Mouse (Mus musculus): ENCODE data around the gene Klc4. TPM values are rescaled to one million over a fixed set of nuclear protein-coding genes. Genes with fewer than 3 reads are reported as not detected.
A peak's percentile ranks its signal among the peaks of the same experiment; 100 is the strongest.

Klc4 gene
- polyA plus RNA-seq, 1 experiment from 2014 or later, result 41.4 TPM

DNA sequence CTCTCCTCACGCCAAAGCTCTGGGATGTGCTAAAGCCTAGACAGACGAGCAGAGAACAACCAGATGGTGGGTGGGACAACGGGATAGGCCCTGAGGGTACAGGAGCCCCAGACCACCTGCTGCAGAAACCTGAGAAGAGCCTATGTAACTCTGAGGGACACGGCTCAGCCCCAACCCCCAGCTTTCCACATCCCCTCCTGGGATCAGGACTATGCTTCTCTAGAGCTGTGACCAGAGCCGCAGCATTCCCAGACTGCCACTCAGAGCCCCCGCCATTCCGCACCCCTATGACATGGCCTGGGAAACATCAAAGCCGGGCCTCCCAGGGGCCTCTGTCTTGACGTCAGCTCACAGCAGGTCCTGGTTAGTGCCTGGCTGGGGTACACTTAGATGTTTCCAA, 51.2 kb downstream of the Klc4 start:
- Histone ChIP-seq H3K27ac (replicated peaks) (no peak overlapping the region), H3K36me3 (peaks cover 6% of the 10 kb centered on the region; the same call in 1 of the 2 replicates), H3K27me3 (no peaks in the 10 kb centered on the region), H3K9me3 (no peaks in the 10 kb centered on the region), H3K4me1 (no peaks in the 10 kb centered on the region), H3K4me3 (no peak overlapping the region), H3K4me2 (replicated peaks) (no peak overlapping the region), H3K9ac (replicated peaks) (no peak overlapping the region)
- 0 out of 2 replicates have a peak, but pooled peaks have one; percentile 26 for ATAC-seq (replicated peaks)
- 56% methylated on average over 9 of the region's 9 CpGs for WGBS

DNA sequence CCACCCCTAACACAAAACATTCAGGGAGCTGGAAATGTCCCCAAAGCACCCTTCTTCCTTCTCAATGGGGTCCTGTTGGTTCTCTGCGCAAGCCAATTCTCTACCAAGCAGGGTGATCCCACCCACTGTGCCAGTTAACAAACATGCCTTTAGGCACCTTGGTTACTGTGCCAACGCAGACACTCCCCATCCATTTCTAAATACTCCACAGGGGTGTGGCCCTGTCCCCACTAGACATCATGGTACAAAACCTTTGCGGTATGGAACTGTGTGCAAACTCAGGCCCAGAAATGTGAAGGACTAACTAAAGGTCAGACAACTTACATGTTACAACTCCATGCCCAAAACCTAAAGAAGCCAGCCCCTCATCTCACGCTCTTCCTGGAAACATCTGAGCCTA, 52.7 kb downstream of the Klc4 start:
- Histone ChIP-seq H3K4me1 (no peaks in the 10 kb centered on the region), H3K9me3 (no peaks in the 10 kb centered on the region), H3K36me3 (peaks cover 17% of the 10 kb centered on the region), H3K4me2 (replicated peaks) (no peak overlapping the region), H3K27me3 (no peaks in the 10 kb centered on the region), H3K27ac (replicated peaks) (no peak overlapping the region), H3K9ac (replicated peaks) (no peak overlapping the region), H3K4me3 (no peak overlapping the region)
- no peak for ATAC-seq (replicated peaks)
- 92% methylated on average over 4 of the region's 4 CpGs for WGBS

DNA sequence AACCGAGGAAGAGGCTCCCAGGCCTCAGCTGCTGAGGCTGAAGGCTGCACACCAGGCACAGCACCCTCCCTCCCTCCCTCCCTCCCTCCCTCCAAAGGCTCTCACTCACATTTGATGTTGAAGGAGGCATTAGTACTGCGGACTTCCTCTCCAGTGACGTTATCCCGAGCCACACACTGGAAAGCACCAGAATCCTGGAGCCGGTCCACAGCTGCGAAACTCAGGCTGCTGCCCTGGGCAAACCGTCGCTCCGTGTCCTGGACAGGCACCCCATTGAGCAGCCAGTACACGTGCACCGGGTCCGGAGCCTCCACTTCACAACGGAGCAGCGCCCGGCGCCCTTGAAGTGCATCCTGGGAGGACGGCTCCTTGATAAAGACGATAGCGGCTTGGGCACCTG, 54.4 kb downstream of the Klc4 start:
- Histone ChIP-seq H3K4me1 (no peaks in the 10 kb centered on the region), H3K4me3 (no peak overlapping the region), H3K9me3 (no peaks in the 10 kb centered on the region), H3K36me3 (peaks cover 18% of the 10 kb centered on the region), H3K9ac (replicated peaks) (no peak overlapping the region), H3K27me3 (no peaks in the 10 kb centered on the region), H3K27ac (replicated peaks) (no peak overlapping the region), H3K4me2 (replicated peaks) (no peak overlapping the region)
- WGBS, result 81% methylated on average over 19 of the region's 19 CpGs
- no peak for ATAC-seq (replicated peaks)

DNA sequence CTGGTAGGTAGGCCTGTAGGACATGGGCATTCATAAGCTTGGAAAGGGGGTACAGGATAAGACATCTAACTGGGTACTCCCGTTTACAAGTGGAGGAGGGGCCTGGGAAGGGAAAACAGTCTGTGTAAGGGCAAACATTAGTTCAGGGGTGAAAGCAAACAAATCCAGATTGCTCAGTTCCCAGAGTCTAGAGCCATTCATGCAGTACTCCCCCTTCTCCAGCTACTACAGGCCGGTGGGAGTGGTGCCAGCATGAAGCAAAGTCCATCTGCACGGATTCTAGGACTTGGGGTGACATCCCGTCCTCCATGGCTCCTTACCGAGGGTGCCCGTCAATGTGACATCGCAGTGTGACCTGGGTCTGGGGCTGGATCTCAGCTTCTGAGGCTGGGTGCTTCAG, 55.4 kb downstream of the Klc4 start:
- Histone ChIP-seq H3K27me3 (no peaks in the 10 kb centered on the region), H3K4me3 (no peak overlapping the region), H3K4me1 (no peaks in the 10 kb centered on the region), H3K36me3 (peaks cover 25% of the 10 kb centered on the region), H3K27ac (replicated peaks) (no peak overlapping the region), H3K9me3 (no peaks in the 10 kb centered on the region), H3K9ac (replicated peaks) (no peak overlapping the region), H3K4me2 (replicated peaks) (no peak overlapping the region)
- no peak for ATAC-seq (replicated peaks)
- WGBS, result 89% methylated on average over 7 of the region's 7 CpGs

DNA sequence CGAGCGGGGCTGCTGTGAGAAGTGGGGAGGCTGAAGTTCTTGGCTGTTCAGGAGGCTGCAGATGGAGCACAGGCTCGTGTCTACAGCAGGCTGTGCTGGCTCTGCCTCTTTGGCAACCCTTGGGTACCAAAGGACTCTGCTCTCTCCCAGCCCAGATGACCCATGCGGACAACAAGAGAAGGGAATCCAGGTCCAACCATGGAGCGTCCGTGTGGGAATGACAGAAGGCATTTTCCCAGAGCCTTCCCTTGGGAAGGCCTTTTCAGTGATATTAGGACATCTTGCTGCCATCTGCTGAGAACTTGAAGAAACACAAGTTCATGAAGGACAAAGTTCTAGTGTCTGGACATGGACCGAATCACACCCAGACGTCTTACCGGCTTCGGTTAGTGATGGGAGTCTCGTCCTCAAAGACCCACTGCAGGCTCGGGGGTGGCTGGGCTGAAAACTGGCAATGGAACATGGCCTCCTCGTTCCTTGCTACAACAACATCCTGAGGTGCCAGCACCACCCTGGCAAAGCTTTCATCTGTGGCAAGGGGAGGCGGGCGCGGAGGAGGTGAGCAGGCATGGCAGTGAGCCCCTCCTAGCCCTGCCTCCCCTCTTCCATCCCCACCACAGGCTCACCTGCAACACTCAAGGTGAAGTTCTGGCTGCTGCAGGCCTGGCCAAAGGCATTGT, 56.0 kb downstream of the Klc4 start:
- Histone ChIP-seq H3K36me3 (peaks cover 29% of the 10 kb centered on the region), H3K4me1 (no peaks in the 10 kb centered on the region), H3K27me3 (no peaks in the 10 kb centered on the region), H3K9me3 (no peaks in the 10 kb centered on the region), H3K4me2 (replicated peaks) (no peak overlapping the region), H3K27ac (replicated peaks) (no peak overlapping the region), H3K9ac (replicated peaks) (no peak overlapping the region), H3K4me3 (no peak overlapping the region)
- 88% methylated on average over 16 of the region's 16 CpGs for WGBS
- no peak for ATAC-seq (replicated peaks)

DNA sequence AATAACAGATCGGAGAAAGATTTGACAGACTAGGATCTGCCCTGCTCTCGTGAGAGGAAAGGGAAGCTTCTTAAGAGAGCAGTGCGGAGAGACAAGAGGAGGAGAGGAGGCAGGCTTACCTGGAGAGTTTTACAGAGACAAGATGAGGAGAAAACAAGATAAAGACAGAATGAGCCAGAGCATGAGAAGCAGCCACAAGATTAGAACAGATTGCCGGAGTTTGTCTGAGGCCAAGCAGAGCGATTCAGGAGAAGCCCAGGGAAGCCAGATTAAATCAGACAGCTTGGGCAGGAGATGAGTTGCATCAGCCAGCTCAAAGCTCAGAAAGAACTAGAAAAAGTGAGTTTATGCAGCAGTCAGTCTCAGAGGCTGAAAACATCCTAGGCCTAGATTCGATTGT, 56.9 kb downstream of the Klc4 start:
- Histone ChIP-seq H3K4me1 (no peaks in the 10 kb centered on the region), H3K4me3 (no peak overlapping the region), H3K36me3 (peaks cover 29% of the 10 kb centered on the region), H3K4me2 (replicated peaks) (no peak overlapping the region), H3K27me3 (no peaks in the 10 kb centered on the region), H3K27ac (replicated peaks) (no peak overlapping the region), H3K9ac (replicated peaks) (no peak overlapping the region), H3K9me3 (no peaks in the 10 kb centered on the region)
- no peak for ATAC-seq (replicated peaks)
- WGBS, result 95% methylated on average over 6 of the region's 6 CpGs

DNA sequence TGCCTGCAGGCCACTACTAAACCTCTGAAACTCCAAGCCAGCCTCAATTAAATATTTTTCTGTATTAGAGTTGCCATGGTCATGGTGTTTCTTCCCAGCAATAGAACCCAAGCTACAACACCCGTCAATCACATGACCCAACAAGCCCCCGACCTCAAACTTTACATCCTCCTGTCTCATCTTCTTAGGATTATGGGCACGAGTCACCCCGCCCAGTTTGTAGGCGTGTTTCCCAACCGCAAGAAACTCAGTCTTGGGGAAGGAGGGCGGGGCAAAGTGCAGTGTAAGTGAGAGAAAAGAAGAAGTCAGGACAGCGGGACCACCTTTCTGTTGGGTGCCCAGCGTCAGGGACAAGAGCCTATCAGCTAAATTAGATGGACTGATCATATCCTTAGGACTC, 57.6 kb downstream of the Klc4 start:
- peaks cover 29% of the 10 kb centered on the region for H3K36me3 ChIP-seq
- no peaks in the 10 kb centered on the region for H3K27me3 ChIP-seq
- 87% methylated on average over 9 of the region's 9 CpGs for WGBS
- no peak overlapping the region for H3K4me3 ChIP-seq
- ATAC-seq (replicated peaks), result no peak
- H3K9ac ChIP-seq (replicated peaks), result no peak overlapping the region
- no peaks in the 10 kb centered on the region for H3K9me3 ChIP-seq
- H3K4me1 ChIP-seq, result no peaks in the 10 kb centered on the region
- H3K27ac ChIP-seq (replicated peaks), result no peak overlapping the region
- no peak overlapping the region for H3K4me2 ChIP-seq (replicated peaks)

DNA sequence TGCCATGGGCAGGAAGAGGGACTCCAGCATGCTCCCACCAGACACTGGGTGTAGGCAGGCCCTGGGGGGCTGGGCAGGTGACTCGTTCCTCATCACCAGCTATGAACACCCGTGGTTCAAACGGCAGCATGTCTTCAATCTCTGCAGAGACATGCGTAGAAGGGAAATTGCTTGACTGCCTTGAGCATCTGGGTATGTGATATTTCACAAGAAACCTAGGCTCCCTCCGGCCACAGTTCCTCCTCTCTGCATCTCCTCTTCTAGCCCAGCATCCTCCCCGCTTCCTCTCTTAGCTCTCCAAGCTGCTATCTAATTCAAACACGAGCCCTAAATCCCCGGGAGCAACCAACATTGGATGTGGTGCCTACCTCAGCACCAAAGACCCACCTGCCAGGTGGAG, 59.5 kb downstream of the Klc4 start:
- 97% methylated on average over 8 of the region's 8 CpGs for WGBS
- peaks cover 39% of the 10 kb centered on the region for H3K36me3 ChIP-seq
- ATAC-seq (replicated peaks), result no peak
- H3K4me3 ChIP-seq, result no peak overlapping the region
- H3K9me3 ChIP-seq, result no peaks in the 10 kb centered on the region
- no peak overlapping the region for H3K9ac ChIP-seq (replicated peaks)
- H3K27ac ChIP-seq (replicated peaks), result no peak overlapping the region
- H3K27me3 ChIP-seq, result no peaks in the 10 kb centered on the region
- no peak overlapping the region for H3K4me2 ChIP-seq (replicated peaks)
- no peaks in the 10 kb centered on the region for H3K4me1 ChIP-seq

Other genes starting within 250 kb of the Klc4 start
- 1.1 and 1.2 TPM in 2 replicates for gene Crip3, start 217.1 kb downstream of the Klc4 start, polyA plus RNA-seq (2015; fragmentation: Nextera tagmentation; extraction: Ambion mirVana)
- gene Slc22a7, start 207.6 kb downstream of the Klc4 start, polyA plus RNA-seq (2015; fragmentation: Nextera tagmentation; extraction: Ambion mirVana), result 0.11 and 0.15 TPM in 2 replicates
- 6.5 and 7.5 TPM in 2 replicates for gene Ttbk1, start 158.3 kb downstream of the Klc4 start, polyA plus RNA-seq (2015; fragmentation: Nextera tagmentation; extraction: Ambion mirVana)
- gene Dnph1, start 149.3 kb downstream of the Klc4 start, polyA plus RNA-seq (2015; fragmentation: Nextera tagmentation; extraction: Ambion mirVana), result 32.1 and 33.3 TPM in 2 replicates
- 16.8 and 17.4 TPM in 2 replicates for gene Cul9, start 99.6 kb downstream of the Klc4 start, polyA plus RNA-seq (2015; fragmentation: Nextera tagmentation; extraction: Ambion mirVana)
- 3.3 and 5.4 TPM in 2 replicates for gene Srf, start 89.8 kb downstream of the Klc4 start, polyA plus RNA-seq (2015; fragmentation: Nextera tagmentation; extraction: Ambion mirVana)
- 32.1 and 33.0 TPM in 2 replicates for gene Ptk7, start 16.5 kb downstream of the Klc4 start, polyA plus RNA-seq (2015; fragmentation: Nextera tagmentation; extraction: Ambion mirVana)
- 73.7 and 81.9 TPM in 2 replicates for gene Mrpl2, start 207 bp upstream of the Klc4 start, polyA plus RNA-seq (2015; fragmentation: Nextera tagmentation; extraction: Ambion mirVana)
- gene Cul7, start 4.3 kb upstream of the Klc4 start, polyA plus RNA-seq (2015; fragmentation: Nextera tagmentation; extraction: Ambion mirVana), result 35.9 and 36.5 TPM in 2 replicates
- gene Rrp36, start 28.3 kb upstream of the Klc4 start, polyA plus RNA-seq (2015; fragmentation: Nextera tagmentation; extraction: Ambion mirVana), result 49.5 and 49.9 TPM in 2 replicates
- 214 and 222 TPM in 2 replicates for gene Mea1, start 32.8 kb upstream of the Klc4 start, polyA plus RNA-seq (2015; fragmentation: Nextera tagmentation; extraction: Ambion mirVana)
- 181 and 187 TPM in 2 replicates for gene Klhdc3, start 34.9 kb upstream of the Klc4 start, polyA plus RNA-seq (2015; fragmentation: Nextera tagmentation; extraction: Ambion mirVana)
- 88.0 and 93.4 TPM in 2 replicates for gene Ppp2r5d, start 59.1 kb upstream of the Klc4 start, polyA plus RNA-seq (2015; fragmentation: Nextera tagmentation; extraction: Ambion mirVana)
- 25.2 and 27.9 TPM in 2 replicates for gene Pex6, start 65.4 kb upstream of the Klc4 start, polyA plus RNA-seq (2015; fragmentation: Nextera tagmentation; extraction: Ambion mirVana)
- gene Gnmt, start 83.1 kb upstream of the Klc4 start, polyA plus RNA-seq (2015; fragmentation: Nextera tagmentation; extraction: Ambion mirVana), result 0.89 and 0.95 TPM in 2 replicates
- 66.4 and 69.1 TPM in 2 replicates for gene Cnpy3, start 106.2 kb upstream of the Klc4 start, polyA plus RNA-seq (2015; fragmentation: Nextera tagmentation; extraction: Ambion mirVana)
- gene Ptcra, start 117.7 kb upstream of the Klc4 start, polyA plus RNA-seq (2015; fragmentation: Nextera tagmentation; extraction: Ambion mirVana), result 0.19 and 0.27 TPM in 2 replicates
- 56.0 and 63.6 TPM in 2 replicates for gene 2310039H08Rik, start 126.6 kb upstream of the Klc4 start, polyA plus RNA-seq (2015; fragmentation: Nextera tagmentation; extraction: Ambion mirVana)
- gene Rpl7l1, start 136.7 kb upstream of the Klc4 start, polyA plus RNA-seq (2015; fragmentation: Nextera tagmentation; extraction: Ambion mirVana), result 114 and 122 TPM in 2 replicates
- gene Bicral, start 212.5 kb upstream of the Klc4 start, polyA plus RNA-seq (2015; fragmentation: Nextera tagmentation; extraction: Ambion mirVana), result 8.9 and 9.2 TPM in 2 replicates
- 65.9 and 68.6 TPM in 2 replicates for gene Tbcc, start 244.7 kb upstream of the Klc4 start, polyA plus RNA-seq (2015; fragmentation: Nextera tagmentation; extraction: Ambion mirVana)